Mouse (Mus musculus) heart, postnatal 0 days (tissue): Measurements from ENCODE around the gene Abcg4.

ENCODE experiments used
- CTCF ChIP-seq: IDR thresholded peaks from 2 replicates; pipeline ENCODE4 v1.5.1; 2016; ENCODE audit warnings: antibody characterized with exemption, control low read depth, low read depth
- EP300 ChIP-seq: IDR thresholded peaks from 2 replicates; pipeline ENCODE4 v1.6.1; 2016; ENCODE audit warnings: antibody characterized with exemption, low read depth

GRCm38 (mm10) chr9:44253441-44253840 is 35.0 kb downstream of the Abcg4 start:
- TF ChIP-seq CTCF (no peak), EP300 (no peak)
